Mouse (Mus musculus): Measurements from ENCODE around the gene Tex13c2. TPM values are rescaled to one million over a fixed set of nuclear protein-coding genes. Genes with fewer than 3 reads are reported as not detected.

The Tex13c2 gene
- total RNA-seq (2014; fragmentation: Nextera tagmentation) (not detected in 2 replicates), total RNA-seq (2017) (not detected in 2 replicates)

- ATAC-seq (replicated peaks; ENCODE audit: poor library complexity, severe bottlenecking), result no peak
Observed at GRCm38 (mm10) chrX:42489446-42489845, at the start of gene Tex13c2. Gene Tex13c2, plus strand, starts transcription at chrX:42489691.

DNA sequence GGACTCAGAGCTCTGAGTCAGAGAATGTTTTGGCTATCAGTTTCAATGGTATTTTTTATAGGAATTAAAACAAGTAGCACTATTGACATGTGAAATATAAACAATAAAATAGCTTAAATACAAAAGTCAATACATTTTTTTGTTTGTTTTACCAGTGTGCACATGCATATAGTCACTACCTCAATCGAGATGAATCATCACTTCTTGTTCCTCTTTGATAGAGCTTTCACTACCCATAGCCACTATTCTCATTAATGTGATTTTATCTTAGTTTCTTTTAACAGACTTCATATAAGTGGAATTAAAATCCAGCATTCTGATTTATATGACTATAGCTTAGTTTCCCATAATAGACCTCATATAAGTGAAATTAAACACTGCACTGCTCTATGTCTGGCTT lies 39.2 kb upstream of the Tex13c2 start:
- peak; percentile 81 for ATAC-seq (replicated peaks; ENCODE audit: poor library complexity, severe bottlenecking)

DNA sequence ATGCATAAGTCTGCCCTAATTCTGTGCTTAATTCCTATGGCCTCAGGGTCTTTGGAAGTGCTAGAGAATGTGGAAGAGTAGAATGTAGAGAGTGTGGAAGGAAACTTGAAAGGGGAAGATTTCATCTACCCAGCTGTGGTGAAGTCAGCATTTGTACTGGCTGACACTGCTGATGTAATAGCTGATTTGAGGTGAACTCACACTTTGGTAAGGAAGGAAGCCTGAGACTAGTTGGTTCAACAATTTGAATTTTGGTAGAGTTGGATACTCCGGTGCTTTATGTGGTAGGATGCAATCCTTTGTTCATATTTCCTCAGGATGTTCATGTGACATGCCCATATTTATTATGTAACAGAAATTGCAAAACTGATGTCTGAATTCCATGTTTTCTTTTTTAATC lies 36.5 kb upstream of the Tex13c2 start:
- ATAC-seq (replicated peaks; ENCODE audit: poor library complexity, severe bottlenecking), result peak; percentile 88

- no peak for ATAC-seq (replicated peaks; ENCODE audit: poor library complexity, severe bottlenecking)
Observed at GRCm38 (mm10) chrX:42454533-42454932, 35.0 kb upstream of the Tex13c2 start.

DNA sequence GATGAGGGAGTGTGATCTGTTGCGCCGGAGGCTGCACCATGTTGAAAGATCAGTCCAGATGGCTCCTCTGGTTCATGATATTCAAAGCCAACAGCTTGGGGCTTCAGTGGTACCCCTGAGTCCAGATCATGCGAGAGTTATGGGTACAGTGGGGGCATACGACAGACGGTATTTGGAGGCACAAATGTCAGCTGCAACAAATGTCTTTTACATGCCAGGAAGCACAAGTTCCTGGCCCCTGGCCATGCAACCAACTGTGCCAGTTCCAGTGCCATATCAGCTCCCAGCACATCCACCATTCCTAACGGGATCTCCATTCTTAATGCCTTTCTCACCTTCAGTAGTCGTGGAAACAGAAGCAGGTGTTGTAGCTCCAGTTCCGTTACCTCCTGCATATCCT lies 845 bp downstream of the Tex13c2 start:
- no peak for ATAC-seq (replicated peaks; ENCODE audit: poor library complexity, severe bottlenecking)

GRCm38 (mm10) chrX:42500538-42500937 lies 11.0 kb downstream of the Tex13c2 start:
- ATAC-seq (replicated peaks; ENCODE audit: poor library complexity, severe bottlenecking), result peak; percentile 79

GRCm38 (mm10) chrX:42502291-42503043 lies 13.0 kb downstream of the Tex13c2 start, which contains the start of gene Sh2d1a:
Gene Sh2d1a, plus strand, starts transcription at chrX:42502453.
- ATAC-seq (replicated peaks; ENCODE audit: poor library complexity, severe bottlenecking), result no peak

GRCm38 (mm10) chrX:42511105-42511504 lies 21.6 kb downstream of the Tex13c2 start:
- no peak for ATAC-seq (replicated peaks; ENCODE audit: poor library complexity, severe bottlenecking)

DNA sequence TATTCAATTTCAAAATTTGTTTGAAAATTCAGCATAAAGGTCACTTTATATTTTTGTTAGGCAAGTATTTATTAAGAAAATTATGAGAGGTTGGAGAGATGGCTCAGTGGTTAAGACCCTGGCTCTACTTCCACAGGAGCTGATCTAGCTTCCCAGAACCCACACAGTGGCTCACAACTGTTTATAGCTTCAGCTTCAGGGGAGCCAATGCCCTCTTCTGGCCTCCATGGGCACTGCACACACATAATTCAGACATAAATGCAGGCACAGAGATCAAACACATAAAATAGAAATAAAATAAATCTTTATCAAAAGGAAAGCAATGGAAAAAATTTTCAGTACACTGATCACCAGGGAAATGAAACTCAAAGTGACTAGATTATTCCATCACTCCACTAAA lies 23.1 kb downstream of the Tex13c2 start:
- peak; percentile 75 for ATAC-seq (replicated peaks; ENCODE audit: poor library complexity, severe bottlenecking)

DNA sequence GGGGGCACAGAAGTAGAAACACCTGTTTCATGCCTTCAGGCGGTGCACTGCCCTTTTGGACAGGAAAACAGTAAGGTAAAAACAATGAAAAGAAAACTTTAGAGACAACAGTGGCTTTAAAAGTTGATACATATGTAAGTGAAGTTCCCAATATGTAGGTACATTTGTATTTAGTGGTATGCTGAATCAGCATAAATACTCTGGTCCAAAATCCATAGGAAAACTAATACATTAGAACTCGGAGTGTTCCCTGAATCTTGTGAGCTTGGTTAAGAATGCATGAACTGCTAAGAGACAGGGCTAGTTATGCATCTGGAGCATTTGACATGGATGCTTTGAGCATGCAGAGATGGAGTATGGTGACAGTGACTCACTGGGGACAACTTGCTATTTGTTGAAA lies 33.4 kb downstream of the Tex13c2 start:
- ATAC-seq (replicated peaks; ENCODE audit: poor library complexity, severe bottlenecking), result no peak

DNA sequence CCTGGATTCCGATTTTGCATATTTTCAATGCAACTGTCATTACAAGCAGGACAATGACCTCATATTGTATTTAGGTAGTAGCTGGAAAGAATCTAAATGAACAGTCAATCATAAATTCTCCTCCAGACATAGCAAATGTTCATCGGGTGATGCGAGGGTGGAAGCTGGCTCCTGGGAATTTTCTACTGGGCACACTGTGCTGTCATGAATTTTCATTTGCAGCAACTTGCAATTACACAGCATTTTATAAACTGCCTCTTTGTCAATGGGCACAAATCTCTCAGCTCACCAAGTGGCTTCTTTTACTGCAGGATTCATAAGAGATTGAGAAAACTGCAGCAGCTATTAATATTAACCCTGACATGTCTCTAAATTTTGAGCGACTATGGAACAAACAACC lies 41.2 kb downstream of the Tex13c2 start:
- no peak for ATAC-seq (replicated peaks; ENCODE audit: poor library complexity, severe bottlenecking)

DNA sequence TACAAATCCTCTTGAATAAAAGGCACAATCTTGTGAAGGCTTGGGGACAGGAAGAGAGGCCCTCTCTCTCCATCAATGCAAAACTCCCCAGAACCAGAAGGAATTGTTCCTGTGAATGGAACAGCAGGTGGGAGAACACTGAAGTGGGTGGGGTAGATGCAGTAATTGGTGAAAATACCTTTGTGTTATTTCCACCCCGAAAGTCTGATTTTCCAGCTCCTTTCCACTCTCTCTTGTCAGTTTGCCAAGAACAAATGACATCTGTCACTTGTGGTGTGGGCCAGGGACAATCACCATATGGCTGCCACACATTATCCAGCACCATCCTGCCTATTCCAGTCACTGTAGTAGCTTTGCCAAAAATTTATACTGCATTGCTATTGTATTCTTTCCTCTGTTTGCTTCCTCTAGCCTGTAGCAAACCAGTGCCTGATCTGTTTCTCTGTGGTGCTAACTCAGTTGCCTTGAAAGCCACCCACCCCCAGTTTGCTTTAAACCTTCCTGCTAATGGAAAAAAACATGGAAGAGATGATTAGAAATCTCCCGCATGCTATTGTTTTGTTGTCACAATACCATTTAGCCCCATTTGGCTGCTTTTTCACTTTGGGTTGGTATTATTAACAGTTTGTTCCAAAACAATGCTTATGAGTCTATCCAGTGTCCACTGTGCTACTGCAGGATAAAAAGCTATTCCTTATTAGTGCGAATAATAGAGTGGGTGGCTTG lies 50.7 kb downstream of the Tex13c2 start:
- ATAC-seq (replicated peaks; ENCODE audit: poor library complexity, severe bottlenecking), result no peak

DNA sequence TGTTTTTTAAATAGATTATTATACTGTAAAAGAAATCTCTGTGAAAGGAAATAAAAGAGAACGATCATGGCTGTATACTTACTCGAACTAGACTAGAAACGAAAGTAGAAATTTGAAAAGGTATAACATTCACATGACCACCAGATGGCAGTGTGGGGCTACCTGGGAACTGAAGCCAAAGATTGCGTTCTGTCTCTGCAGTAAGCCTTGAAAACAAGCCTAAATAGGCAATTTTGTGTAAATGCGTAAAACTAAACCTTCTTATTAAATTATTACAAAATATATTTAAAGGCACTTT lies 51.2 kb downstream of the Tex13c2 start:
- peak; percentile 73 for ATAC-seq (replicated peaks; ENCODE audit: poor library complexity, severe bottlenecking)

Other genes with a start within 250 kb of the Tex13c2 start
- not detected in 2 replicates for gene Sh2d1a, start 12.8 kb downstream of the Tex13c2 start, total RNA-seq (2014; fragmentation: Nextera tagmentation)
- gene Sh2d1a, start 12.8 kb downstream of the Tex13c2 start, total RNA-seq (2017), result not detected in 2 replicates